Mouse (Mus musculus) megakaryocyte, embryonic 14.5 days (primary cell): Measurements from ENCODE around the gene Ampd2.

ENCODE experiments used
- FLI1 ChIP-seq: IDR thresholded peaks from 2 replicates; pipeline ENCODE4 v1.6.1; 2012; ENCODE audit warnings: low read length, inconsistent platforms, mixed read lengths
- GATA1 ChIP-seq: IDR thresholded peaks from 3 replicates; pipeline ENCODE4 v1.6.1; 2012; ENCODE audit warnings: mixed read lengths, low read length, inconsistent platforms, borderline replicate concordance

DNA sequence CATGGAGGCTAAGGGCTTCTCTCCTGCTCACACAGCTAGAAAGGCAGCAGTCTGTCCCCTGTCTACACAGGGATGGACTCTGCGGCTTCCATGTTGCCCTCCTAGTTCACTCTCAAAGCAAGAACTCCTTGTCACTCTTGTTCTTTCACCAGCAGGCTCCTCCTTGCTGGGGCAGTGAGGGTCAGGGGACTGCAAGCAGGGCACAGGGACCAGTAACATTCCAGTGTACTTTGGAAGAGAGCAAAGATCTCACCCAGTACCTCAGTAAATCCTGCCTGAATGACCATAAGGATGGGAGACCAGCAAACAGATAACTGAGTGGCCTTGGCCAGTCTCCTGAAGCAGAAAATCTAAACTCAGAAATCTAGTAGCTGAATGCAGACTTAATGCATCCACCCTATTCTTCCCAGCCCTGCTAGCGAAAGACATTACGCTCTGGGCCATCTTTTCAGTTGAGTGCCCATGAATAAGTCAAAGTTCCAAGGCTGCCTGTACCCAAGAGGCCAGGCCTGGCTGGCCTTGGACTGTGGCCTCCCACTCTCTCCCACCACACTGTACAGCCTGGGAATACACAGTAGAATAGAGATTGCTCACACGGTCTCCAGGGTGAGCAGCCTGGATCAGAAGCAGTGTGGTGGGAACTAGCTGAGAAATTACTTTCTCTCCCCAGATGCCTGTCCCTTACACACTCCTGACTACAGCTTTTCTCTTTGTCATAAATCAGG lies 57.6 kb downstream of the Ampd2 start:
- TF ChIP-seq GATA1 (no peak), FLI1 (no peak)
